Mouse (Mus musculus) liver, embryonic 15.5 days (tissue): Measurements from ENCODE around the gene Engase. TPM values are rescaled to one million over a fixed set of nuclear protein-coding genes. Genes with fewer than 3 reads are reported as not detected.

Experiments
- ATAC-seq: fragments of 200-750 bp; cut with Nextera tagmentation; 2 replicates; pipeline ENCODE4 v1.8.0; 2017; ENCODE audit warnings: moderate number of reproducible peaks, mild to moderate bottlenecking, moderate library complexity; ENCODE audit not compliant: insufficient read depth
- H3K27ac ChIP-seq: fragments of 300-500 bp; sonication (generic); replicated peaks from 2 replicates; pipeline ENCODE4 v1.5.1; 2015; ENCODE audit warnings: mild to moderate bottlenecking, inconsistent platforms
- H3K27me3 ChIP-seq: fragments of 300-500 bp; sonication (generic); 2 replicates; pipeline ENCODE4 v1.6.1; 2015; ENCODE audit warnings: mild to moderate bottlenecking, inconsistent platforms
- H3K36me3 ChIP-seq: fragments of 300-500 bp; sonication (generic); replicated peaks from 2 replicates; pipeline ENCODE4 v1.6.1; 2015; ENCODE audit warnings: moderate library complexity, mild to moderate bottlenecking, inconsistent platforms
- H3K4me1 ChIP-seq: fragments of 300-500 bp; sonication (generic); replicated peaks from 2 replicates; pipeline ENCODE4 v1.6.1; 2015; ENCODE audit warnings: inconsistent platforms
- H3K4me2 ChIP-seq: fragments of 300-500 bp; sonication (generic); 2 replicates; pipeline ENCODE4 v1.6.1; 2015; ENCODE audit warnings: moderate library complexity, mild to moderate bottlenecking, inconsistent platforms
- H3K4me3 ChIP-seq: fragments of 300-500 bp; sonication (generic); replicated peaks from 2 replicates; pipeline ENCODE4 v1.5.1; 2015; ENCODE audit warnings: mild to moderate bottlenecking, inconsistent platforms
- H3K9ac ChIP-seq: fragments of 300-500 bp; sonication (generic); 2 replicates; pipeline ENCODE4 v1.6.1; 2015; ENCODE audit warnings: moderate library complexity, mild to moderate bottlenecking, inconsistent platforms
- H3K9me3 ChIP-seq: fragments of 300-500 bp; sonication (generic); replicated peaks from 2 replicates; pipeline ENCODE4 v1.6.1; 2016; ENCODE audit warnings: inconsistent platforms
- WGBS: fragments of 180-500 bp; shearing (Covaris S2); methylation state at CpG from one replicate; pipeline ENCODE4 v1.1.7; 2015; ENCODE audit warnings: mixed read lengths; ENCODE audit not compliant: insufficient replicate concordance; 5-methylcytosine and 5-hydroxymethylcytosine counted together
- polyA plus RNA-seq: library from polyadenylated mRNA; unstranded; fragments of >200 nt; fragmentation: Nextera tagmentation; extraction: Ambion mirVana; gene quantifications from 2 replicates; pipeline ENCODE4 v1.2.1, GENCODE M21; 2015

The Engase gene
- polyA plus RNA-seq, 1 experiment from 2014 or later, result 7.8 TPM

- H3K27me3 ChIP-seq, result peaks cover 22% of the 10 kb centered on the region
- 58% methylated on average over 7 of the region's 7 CpGs for WGBS
Observed at GRCm38 (mm10) chr11:118508341-118508740, 31.7 kb downstream of the Engase start.

GRCm38 (mm10) chr11:118511851-118512250 is 35.2 kb downstream of the Engase start:
- no peak overlapping the region for H3K4me3 ChIP-seq
- no peak overlapping the region for H3K4me2 ChIP-seq
- no peak for ATAC-seq
- no peaks in the 10 kb centered on the region for H3K36me3 ChIP-seq
- WGBS, result 58% methylated on average over 6 of the region's 6 CpGs
- no peak overlapping the region for H3K27ac ChIP-seq
- H3K4me1 ChIP-seq, result no peaks in the 10 kb centered on the region
- H3K9me3 ChIP-seq, result no peaks in the 10 kb centered on the region
- H3K27me3 ChIP-seq, result peaks cover 5% of the 10 kb centered on the region
- H3K9ac ChIP-seq, result no peak overlapping the region

More at GRCm38 (mm10) chr11:118508341-118508740, 31.7 kb downstream of the Engase start:
- H3K9ac ChIP-seq, result no peak overlapping the region
- H3K27ac ChIP-seq, result no peak overlapping the region
- H3K4me1 ChIP-seq, result no peaks in the 10 kb centered on the region
- no peaks in the 10 kb centered on the region for H3K36me3 ChIP-seq
- ATAC-seq, result no peak
- H3K4me2 ChIP-seq, result no peak overlapping the region
- no peak overlapping the region for H3K4me3 ChIP-seq
- no peaks in the 10 kb centered on the region for H3K9me3 ChIP-seq

- Histone ChIP-seq H3K4me1 (no peaks in the 10 kb centered on the region), H3K27me3 (peaks cover 5% of the 10 kb centered on the region), H3K9ac (no peak overlapping the region), H3K4me3 (no peak overlapping the region), H3K9me3 (no peaks in the 10 kb centered on the region), H3K36me3 (no peaks in the 10 kb centered on the region), H3K4me2 (no peak overlapping the region), H3K27ac (no peak overlapping the region)
- no peak for ATAC-seq
- 53% methylated on average over 15 of the region's 15 CpGs for WGBS
Observed at GRCm38 (mm10) chr11:118512257-118512910, 35.8 kb downstream of the Engase start.

GRCm38 (mm10) chr11:118517924-118518323 is 41.3 kb downstream of the Engase start:
- WGBS, result 69% methylated on average over 7 of the region's 7 CpGs

GRCm38 (mm10) chr11:118518743-118519142 is 42.1 kb downstream of the Engase start:
- H3K27me3 ChIP-seq, result peaks cover 2% of the 10 kb centered on the region; the same call in 1 of the 2 replicates
- no peak overlapping the region for H3K4me3 ChIP-seq
- H3K4me1 ChIP-seq, result no peaks in the 10 kb centered on the region
- no peaks in the 10 kb centered on the region for H3K9me3 ChIP-seq
- no peak for ATAC-seq
- no peak overlapping the region for H3K27ac ChIP-seq
- WGBS, result 58% methylated on average over 7 of the region's 7 CpGs
- no peaks in the 10 kb centered on the region for H3K36me3 ChIP-seq
- H3K9ac ChIP-seq, result no peak overlapping the region
- no peak overlapping the region for H3K4me2 ChIP-seq

More at GRCm38 (mm10) chr11:118517924-118518323, 41.3 kb downstream of the Engase start:
- ATAC-seq, result no peak
- Histone ChIP-seq H3K27me3 (peaks cover 2% of the 10 kb centered on the region; the same call in 1 of the 2 replicates), H3K4me1 (no peaks in the 10 kb centered on the region), H3K9me3 (no peaks in the 10 kb centered on the region), H3K4me3 (no peak overlapping the region), H3K36me3 (no peaks in the 10 kb centered on the region), H3K4me2 (no peak overlapping the region), H3K27ac (no peak overlapping the region), H3K9ac (no peak overlapping the region)

- ATAC-seq, result no peak
- H3K4me3 ChIP-seq, result no peak overlapping the region
- WGBS, result 41% methylated on average over 5 of the region's 5 CpGs
- no peak overlapping the region for H3K9ac ChIP-seq
- H3K9me3 ChIP-seq, result no peaks in the 10 kb centered on the region
- H3K27me3 ChIP-seq, result no peaks in the 10 kb centered on the region
- no peaks in the 10 kb centered on the region for H3K4me1 ChIP-seq
- no peak overlapping the region for H3K27ac ChIP-seq
- no peak overlapping the region for H3K4me2 ChIP-seq
- no peaks in the 10 kb centered on the region for H3K36me3 ChIP-seq
Observed at GRCm38 (mm10) chr11:118520251-118520650, 43.6 kb downstream of the Engase start.

- Histone ChIP-seq H3K4me1 (no peaks in the 10 kb centered on the region), H3K27ac (no peak overlapping the region)
- ATAC-seq, result no peak
Observed at GRCm38 (mm10) chr11:118520932-118521331, 44.3 kb downstream of the Engase start.

GRCm38 (mm10) chr11:118523496-118524145 is 47.0 kb downstream of the Engase start:
- WGBS, result 61% methylated on average over 4 of the region's 4 CpGs
- no peaks in the 10 kb centered on the region; the same call in 1 of the 2 replicates for H3K27me3 ChIP-seq
- H3K4me2 ChIP-seq, result no peak overlapping the region
- ATAC-seq, result no peak
- H3K27ac ChIP-seq, result no peak overlapping the region
- H3K9me3 ChIP-seq, result no peaks in the 10 kb centered on the region
- H3K4me1 ChIP-seq, result no peaks in the 10 kb centered on the region
- H3K36me3 ChIP-seq, result no peaks in the 10 kb centered on the region
- H3K9ac ChIP-seq, result no peak overlapping the region
- no peak overlapping the region for H3K4me3 ChIP-seq

More at GRCm38 (mm10) chr11:118520932-118521331, 44.3 kb downstream of the Engase start:
- Histone ChIP-seq H3K4me2 (no peak overlapping the region), H3K4me3 (no peak overlapping the region), H3K9me3 (no peaks in the 10 kb centered on the region), H3K9ac (no peak overlapping the region), H3K36me3 (no peaks in the 10 kb centered on the region), H3K27me3 (no peaks in the 10 kb centered on the region; the same call in 1 of the 2 replicates)
- WGBS, result 66% methylated on average over 2 of the region's 2 CpGs

- ATAC-seq, result no peak
- Histone ChIP-seq H3K9ac (no peak overlapping the region), H3K27me3 (no peaks in the 10 kb centered on the region; the same call in 1 of the 2 replicates), H3K27ac (no peak overlapping the region), H3K9me3 (no peaks in the 10 kb centered on the region), H3K4me3 (no peak overlapping the region), H3K4me1 (no peaks in the 10 kb centered on the region), H3K4me2 (no peak overlapping the region), H3K36me3 (no peaks in the 10 kb centered on the region)
- 63% methylated on average over 11 of the region's 11 CpGs for WGBS
Observed at GRCm38 (mm10) chr11:118525059-118525458, 48.4 kb downstream of the Engase start.

GRCm38 (mm10) chr11:118528761-118529160 is 52.1 kb downstream of the Engase start:
- Histone ChIP-seq H3K27ac (no peak overlapping the region), H3K4me3 (no peak overlapping the region), H3K9me3 (no peaks in the 10 kb centered on the region), H3K4me2 (no peak overlapping the region), H3K9ac (no peak overlapping the region), H3K4me1 (no peaks in the 10 kb centered on the region), H3K36me3 (no peaks in the 10 kb centered on the region), H3K27me3 (peaks cover 5% of the 10 kb centered on the region; the same call in 1 of the 2 replicates)
- WGBS, result 71% methylated on average over 9 of the region's 9 CpGs
- no peak for ATAC-seq

GRCm38 (mm10) chr11:118530313-118530712 is 53.7 kb downstream of the Engase start:
- no peak for ATAC-seq
- no peaks in the 10 kb centered on the region for H3K9me3 ChIP-seq
- H3K9ac ChIP-seq, result no peak overlapping the region
- H3K4me2 ChIP-seq, result no peak overlapping the region
- H3K27ac ChIP-seq, result no peak overlapping the region
- H3K36me3 ChIP-seq, result no peaks in the 10 kb centered on the region
- peaks cover 7% of the 10 kb centered on the region; the same call in 1 of the 2 replicates for H3K27me3 ChIP-seq
- no peaks in the 10 kb centered on the region for H3K4me1 ChIP-seq
- H3K4me3 ChIP-seq, result no peak overlapping the region
- WGBS, result 63% methylated on average over 8 of the region's 8 CpGs
